Mouse (Mus musculus): Measurements from ENCODE around the gene Ttc27.

DNA sequence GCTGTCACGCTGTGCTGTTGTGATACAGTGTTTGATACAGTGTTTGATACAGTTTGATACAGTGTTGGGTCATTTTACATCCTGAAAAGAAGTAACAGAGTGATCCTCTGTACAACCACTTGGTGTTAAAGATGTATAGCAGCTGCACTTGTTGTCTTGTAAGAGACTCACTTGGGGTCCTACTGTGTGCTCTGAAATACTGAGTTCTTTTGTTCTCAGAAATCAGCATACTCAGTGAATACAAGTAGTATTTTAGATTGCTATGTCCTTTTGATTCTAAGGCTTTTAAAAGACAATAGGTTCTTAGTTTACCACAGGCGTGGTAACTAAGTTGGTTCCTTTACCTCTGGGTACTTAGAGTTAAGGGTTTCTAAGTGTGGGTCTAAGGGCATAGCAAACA, 29.0 kb upstream of the Ttc27 start:
- TF ChIP-seq CTCF (IDR thresholded peaks at IDR 0.05; ENCODE audit: low read depth) (no peak), EP300 (IDR thresholded peaks at IDR 0.05; ENCODE audit: low read depth) (no peak)

All from liver, embryonic 14.5 days (tissue).